13 mouse cellular contexts compared by ENCODE assay signal in the genomic region with DNA sequence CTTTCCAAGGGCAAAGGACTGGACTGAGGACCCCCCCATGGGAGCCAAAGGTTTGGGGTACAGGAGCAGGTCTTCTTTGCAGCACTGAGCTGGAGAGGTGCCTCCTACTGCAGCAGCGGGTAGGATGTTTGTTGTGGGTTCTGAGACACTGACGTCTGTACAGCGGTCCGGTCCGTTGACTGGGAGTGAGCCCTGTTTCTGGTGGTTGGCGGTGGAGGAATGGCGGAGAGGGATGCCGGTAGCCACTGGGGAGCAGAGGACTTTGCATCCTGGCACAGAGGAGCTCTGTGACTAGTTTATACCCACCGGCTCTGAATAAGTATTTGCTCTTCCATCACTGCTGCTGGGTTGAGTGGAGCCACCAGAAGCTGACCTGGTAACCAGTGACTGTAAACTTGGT.
A peak's percentile ranks its signal among the peaks of the same experiment; 100 is the strongest.
DNase-seq lines count a peak whose midpoint lies in the region; ATAC-seq and TF ChIP-seq lines count a peak whose summit lies in the region.
"Had no signal": no experiment of that assay in that cellular context is flagged by ENCODE, and none has a peak within 500 bp of the region (broad histone marks: within the 10 kb centered on the region; RNA-seq: fewer than 3 reads in every experiment).

No protein-coding gene starts in this region.

- H3K9me3 ChIP-seq in lung, embryonic 16.5 days (ENCODE audit: control insufficient read depth, low read length): no peaks in the 10 kb centered on the region
- no peaks in the 10 kb centered on the region for H3K9me3 ChIP-seq in MEL (replicated peaks; ENCODE audit: insufficient read depth, low read length)
- H3K9me3 ChIP-seq in intestine, embryonic 15.5 days: no peaks in the 10 kb centered on the region
- H3K9me3 ChIP-seq in forebrain, embryonic 10.5 days: no peaks in the 10 kb centered on the region
- H3K9me3 ChIP-seq: heart, embryonic 15.5 days; hindbrain, embryonic 12.5 days; midbrain, embryonic 13.5 days had no signal

- no peak overlapping the region for H3K9ac ChIP-seq in lung, embryonic 16.5 days (ENCODE audit: low read length)
- H3K9ac ChIP-seq in MEL (ENCODE audit: control insufficient read depth, low read depth, low read length, poor library complexity, severe bottlenecking): no peak overlapping the region
- no peak overlapping the region for H3K9ac ChIP-seq in intestine, embryonic 15.5 days
- H3K9ac ChIP-seq: heart, embryonic 15.5 days; hindbrain, embryonic 12.5 days; midbrain, embryonic 13.5 days had no signal

- no peak for ATAC-seq in lung, embryonic 16.5 days (ENCODE audit: low read depth)
- ATAC-seq in intestine, embryonic 15.5 days: no peak
- ATAC-seq: midbrain, embryonic 13.5 days had no signal

- DNase-seq in lung, postnatal 25 days (ENCODE audit: low spot score): no peak
- no peak for DNase-seq in MEL (ENCODE audit: low read depth, low spot score)
- DNase-seq in spleen, adult 12 weeks (ENCODE audit: low spot score): no peak
- no peak for DNase-seq in natural killer cell, adult 2 months (ENCODE audit: low spot score in 2 of 2)
- no peak for DNase-seq in forebrain, embryonic 10.5 days (ENCODE audit: extremely low spot score, low spot score)
- DNase-seq: cerebellum, adult 18-20 months had no signal

- peaks cover 66% of the 10 kb centered on the region for H3K4me1 ChIP-seq in lung, embryonic 16.5 days (replicated peaks; ENCODE audit: control insufficient read depth, insufficient read depth, low read length)
- H3K4me1 ChIP-seq in MEL (ENCODE audit: control insufficient read depth in 1 of 2, insufficient read depth in 2 of 2, low read length in 2 of 2): peaks cover 41 to 60% of the 10 kb centered on the region in 2 experiments
- H3K4me1 ChIP-seq in intestine, embryonic 15.5 days (replicated peaks): peaks cover 90% of the 10 kb centered on the region
- H3K4me1 ChIP-seq in forebrain, embryonic 10.5 days: peaks cover 88% of the 10 kb centered on the region

- no peak for TF ChIP-seq EP300 in MEL (IDR thresholded peaks at IDR 0.05; ENCODE audit: low read depth in 1 of 2, low read length in 2 of 2)

- no peak for TF ChIP-seq RAD21 in MEL (IDR thresholded peaks at IDR 0.05; ENCODE audit: low read depth, low read length)

- no peaks in the 10 kb centered on the region for H3K27me3 ChIP-seq in lung, embryonic 16.5 days (ENCODE audit: control insufficient read depth, insufficient read depth, low read depth, low read length)
- H3K27me3 ChIP-seq in MEL (ENCODE audit: control insufficient read depth in 1 of 2, insufficient read depth in 2 of 2, low read length in 2 of 2): no peaks in the 10 kb centered on the region
- no peaks in the 10 kb centered on the region for H3K27me3 ChIP-seq in intestine, embryonic 15.5 days (replicated peaks)
- no peaks in the 10 kb centered on the region for H3K27me3 ChIP-seq in forebrain, embryonic 10.5 days (ENCODE audit: poor library complexity, severe bottlenecking)
- H3K27me3 ChIP-seq: heart, embryonic 15.5 days; hindbrain, embryonic 12.5 days; midbrain, embryonic 13.5 days had no signal

- H3K4me2 ChIP-seq in lung, embryonic 16.5 days (ENCODE audit: low read depth, low read length): no peak overlapping the region
- H3K4me2 ChIP-seq in intestine, embryonic 15.5 days (replicated peaks): peak overlapping the region; percentile 19; the same call in 1 of the 2 replicates
- H3K4me2 ChIP-seq: hindbrain, embryonic 12.5 days; midbrain, embryonic 13.5 days had no signal

- TF ChIP-seq POLR2A in MEL (IDR thresholded peaks at IDR 0.05; ENCODE audit: control insufficient read depth in 1 of 2, insufficient read depth in 1 of 2, low read depth in 1 of 2, low read length in 2 of 2, poor library complexity in 1 of 2): no peak

- H3K79me2 ChIP-seq in MEL (ENCODE audit: control insufficient read depth, insufficient read depth, low read length, poor library complexity): peaks cover 55% of the 10 kb centered on the region
- H3K79me2 ChIP-seq in macrophage (ENCODE audit: inconsistent target): peaks cover 98% of the 10 kb centered on the region

- H3K27ac ChIP-seq in lung, embryonic 16.5 days (ENCODE audit: low read length): peak overlapping the region; percentile 70
- H3K27ac ChIP-seq in MEL (ENCODE audit: control insufficient read depth, low read depth, low read length): peak overlapping the region; percentile 79
- H3K27ac ChIP-seq in intestine, embryonic 15.5 days: peak overlapping the region; percentile 58; the same call in 1 of the 2 replicates
- H3K27ac ChIP-seq in macrophage: peak overlapping the region; percentile 34
- no peak overlapping the region for H3K27ac ChIP-seq in forebrain, embryonic 10.5 days
- H3K27ac ChIP-seq: hindbrain, embryonic 12.5 days had no signal

- TF ChIP-seq CTCF in MEL (IDR thresholded peaks at IDR 0.05 in 2 of 3, conservative IDR thresholded peaks at IDR 0.05 in 1 of 3; ENCODE audit: control insufficient read depth in 1 of 3, insufficient read depth in 1 of 3, low read depth in 2 of 3, low read length in 3 of 3, poor library complexity in 1 of 3, severe bottlenecking in 1 of 3): no peak

- H3K36me3 ChIP-seq in lung, embryonic 16.5 days (ENCODE audit: control insufficient read depth, insufficient read depth, low read length): no peaks in the 10 kb centered on the region
- peaks cover 0 to 52% of the 10 kb centered on the region in 2 experiments; a peak in 2 of 4 replicates for H3K36me3 ChIP-seq in MEL (ENCODE audit: control insufficient read depth in 1 of 2, insufficient read depth in 2 of 2, low read length in 2 of 2)
- H3K36me3 ChIP-seq in intestine, embryonic 15.5 days: no peaks in the 10 kb centered on the region; the same call in 1 of the 2 replicates
- no peaks in the 10 kb centered on the region for H3K36me3 ChIP-seq in macrophage (ENCODE audit: inconsistent target)
- H3K36me3 ChIP-seq in forebrain, embryonic 10.5 days (replicated peaks): peaks cover 56% of the 10 kb centered on the region
- H3K36me3 ChIP-seq: heart, embryonic 15.5 days had no signal

- 73% methylated on average over 9 of the region's 9 CpGs for WGBS in lung, embryonic 16.5 days
- 85% methylated on average over 9 of the region's 9 CpGs for WGBS in intestine, embryonic 15.5 days
- WGBS in macrophage (ENCODE audit: missing documents): 68% methylated on average over 9 of the region's 9 CpGs
- WGBS in forebrain, embryonic 10.5 days: 92% methylated on average over 9 of the region's 9 CpGs

- H3K4me3 ChIP-seq in lung, embryonic 16.5 days (ENCODE audit: low read length): no peak overlapping the region
- no peak overlapping the region for H3K4me3 ChIP-seq in MEL (ENCODE audit: control insufficient read depth in 1 of 2, insufficient read depth in 1 of 2, low read depth in 2 of 2, low read length in 2 of 2)
- no peak overlapping the region for H3K4me3 ChIP-seq in intestine, embryonic 15.5 days (replicated peaks)
- no peak overlapping the region for H3K4me3 ChIP-seq in macrophage (ENCODE audit: inconsistent target)
- H3K4me3 ChIP-seq in forebrain, embryonic 10.5 days: no peak overlapping the region
- H3K4me3 ChIP-seq: heart, embryonic 15.5 days; hindbrain, embryonic 12.5 days; midbrain, embryonic 13.5 days; myocyte had no signal

TF ChIP-seq in MEL, 35 proteins besides CTCF, POLR2A, EP300 and RAD21:
- TF ChIP-seq MXI1 (IDR thresholded peaks at IDR 0.05; ENCODE audit: low read depth, low read length) (no peak), USF1 (IDR thresholded peaks at IDR 0.05; ENCODE audit: low read depth, low read length) (no peak), UBTF (IDR thresholded peaks at IDR 0.05; ENCODE audit: borderline replicate concordance, insufficient read depth, low read depth, low read length) (no peak), BHLHE40 (IDR thresholded peaks at IDR 0.05; ENCODE audit: borderline replicate concordance, low read depth, low read length) (no peak), TCF12 (IDR thresholded peaks at IDR 0.05; ENCODE audit: low read depth, low read length) (no peak), NELFE (IDR thresholded peaks at IDR 0.05; ENCODE audit: low read depth, low read length) (no peak), ZKSCAN1 (IDR thresholded peaks at IDR 0.05; ENCODE audit: low read depth, low read length) (no peak), TAL1 (IDR thresholded peaks at IDR 0.05; ENCODE audit: low read length) (no peak), SIN3A (IDR thresholded peaks at IDR 0.05; ENCODE audit: low read length) (no peak)
TF ChIP-seq in MEL: peak in this region for 0.
